Mouse (Mus musculus) thymus, adult 2 months (tissue): ENCODE data around the gene Creg1.

Experiments
- CTCF ChIP-seq: fragments of 200-500 bp; IDR thresholded peaks from 2 replicates; pipeline ENCODE4 v1.5.1; 2012; ENCODE audit warnings: mild to moderate bottlenecking, control low read depth, low read length, moderate library complexity, borderline replicate concordance; ENCODE audit not compliant: control insufficient read depth, poor library complexity, insufficient read depth; ENCODE audit errors: extremely low read depth
- POLR2A ChIP-seq: fragments of 200-500 bp; IDR thresholded peaks from 2 replicates; pipeline ENCODE4 v1.6.1; 2012; ENCODE audit warnings: mild to moderate bottlenecking, low read length, control low read depth, moderate library complexity; ENCODE audit not compliant: control insufficient read depth, poor library complexity, insufficient read depth; ENCODE audit errors: extremely low read depth

GRCm38 (mm10) chr1:165811170-165811569 lies 47.6 kb downstream of the Creg1 start:
- TF ChIP-seq CTCF (no peak), POLR2A (no peak)
